ENCODE assay signal across 8 mouse cellular contexts in genomic region chr5:138997936-138998580, GRCm38 (mm10). TPM values are rescaled to one million over a fixed set of nuclear protein-coding genes. Genes with fewer than 3 reads are reported as not detected.
DNase-seq lines count a peak whose midpoint lies in the region; ATAC-seq lines count a peak whose summit lies in the region.

No protein-coding gene starts in this region.

- peaks cover 37% of the 10 kb centered on the region for H3K4me1 ChIP-seq in intestine, embryonic 16.5 days (ENCODE audit: control insufficient read depth, insufficient read depth, low read length)
- peaks cover 40% of the 10 kb centered on the region for H3K4me1 ChIP-seq in liver, embryonic 15.5 days (replicated peaks)
- H3K4me1 ChIP-seq in neural tube, embryonic 12.5 days: peaks cover 42% of the 10 kb centered on the region

- peak overlapping the region; percentile 40 for H3K4me3 ChIP-seq in intestine, embryonic 16.5 days (ENCODE audit: low read length)
- peak overlapping the region; percentile 20 for H3K4me3 ChIP-seq in liver, embryonic 15.5 days (replicated peaks)
- peak overlapping the region; percentile 9; the same call in 1 of the 2 replicates for H3K4me3 ChIP-seq in neural tube, embryonic 12.5 days

- H3K36me3 ChIP-seq in intestine, embryonic 16.5 days (ENCODE audit: control insufficient read depth, insufficient read depth, low read length): no peaks in the 10 kb centered on the region
- no peaks in the 10 kb centered on the region for H3K36me3 ChIP-seq in liver, embryonic 15.5 days (replicated peaks)
- H3K36me3 ChIP-seq in neural tube, embryonic 12.5 days: no peaks in the 10 kb centered on the region

- peak overlapping the region; percentile 96 for H3K4me2 ChIP-seq in intestine, embryonic 16.5 days (ENCODE audit: low read depth, low read length)
- H3K4me2 ChIP-seq in liver, embryonic 15.5 days: peak overlapping the region; percentile 45
- peak overlapping the region; percentile 97 for H3K4me2 ChIP-seq in neural tube, embryonic 12.5 days (replicated peaks)

- WGBS in intestine, embryonic 16.5 days: 2% methylated on average over 30 of the region's 30 CpGs
- 1% methylated on average over 30 of the region's 30 CpGs for WGBS in liver, embryonic 15.5 days (ENCODE audit: insufficient replicate concordance)
- under 1% methylated on average over 30 of the region's 30 CpGs for WGBS in neural tube, embryonic 12.5 days

- no peak for ATAC-seq in intestine, embryonic 16.5 days
- ATAC-seq in liver, embryonic 15.5 days (ENCODE audit: insufficient read depth): no peak
- ATAC-seq in neural tube, embryonic 12.5 days (ENCODE audit: low FRiP score, low read depth): no peak

- H3K27me3 ChIP-seq in intestine, embryonic 16.5 days (replicated peaks; ENCODE audit: control insufficient read depth, insufficient read depth, low read length): peaks cover 15% of the 10 kb centered on the region
- H3K27me3 ChIP-seq in liver, embryonic 15.5 days: peaks cover 79% of the 10 kb centered on the region
- peaks cover 63% of the 10 kb centered on the region for H3K27me3 ChIP-seq in neural tube, embryonic 12.5 days (replicated peaks)

- peak overlapping the region; percentile 48 for H3K9ac ChIP-seq in intestine, embryonic 16.5 days (ENCODE audit: low read depth, low read length)
- H3K9ac ChIP-seq in liver, embryonic 15.5 days: no peak overlapping the region
- no peak overlapping the region for H3K9ac ChIP-seq in neural tube, embryonic 12.5 days

- no peaks in the 10 kb centered on the region for H3K9me3 ChIP-seq in intestine, embryonic 16.5 days (ENCODE audit: control insufficient read depth, low read length)
- no peaks in the 10 kb centered on the region for H3K9me3 ChIP-seq in liver, embryonic 15.5 days (replicated peaks)
- 0 out of 2 replicates have a peak, but pooled peaks cover 6% of the 10 kb centered on the region for H3K9me3 ChIP-seq in neural tube, embryonic 12.5 days

- peak; percentile 55 for DNase-seq in adrenal gland, adult 2 months
- no peak for DNase-seq in adrenal gland, adult 8-10 months
- peak; percentile 46 for DNase-seq in R1 (ENCODE audit: low read depth, low spot score)
- peak; percentile 98 for DNase-seq in heart, adult 11 months
- DNase-seq in spleen, adult 18-20 months: no peak

- H3K27ac ChIP-seq in intestine, embryonic 16.5 days (ENCODE audit: low read length): no peak overlapping the region
- H3K27ac ChIP-seq in liver, embryonic 15.5 days (replicated peaks): no peak overlapping the region
- H3K27ac ChIP-seq in neural tube, embryonic 12.5 days: no peak overlapping the region

RNA-seq across cellular contexts. Expression of gene Pdgfa, which starts 0.9 kb away (rescaled TPM):
- total RNA-seq in adrenal gland, adult 2 months (2021): 10 to 100 TPM; 23.8 to 37.5 TPM
- 42.9 and 56.9 TPM in 2 replicates for polyA plus RNA-seq in adrenal gland, adult 2 months (2012; rRNA removed)
- total RNA-seq in adrenal gland, adult 8-10 months (2022): 10 to 100 TPM; 25.6 to 51.6 (median 36.7) TPM
- 47.1 and 47.3 TPM in 2 replicates for polyA plus RNA-seq in intestine, embryonic 16.5 days (2015; fragmentation: Nextera tagmentation; extraction: Ambion mirVana)
- polyA plus RNA-seq in liver, embryonic 15.5 days (2015; fragmentation: Nextera tagmentation; extraction: Ambion mirVana): 1.6 and 3.0 TPM in 2 replicates
- 12.1 and 13.8 TPM in 2 replicates for polyA plus RNA-seq in neural tube, embryonic 12.5 days (2016; fragmentation: Nextera tagmentation; extraction: Ambion mirVana)

Comparison
In these comparisons a context has a peak if more than half of its experiments do, and no peak if none do; other contexts are left out.
1. DNase-seq: peak in adrenal gland, adult 2 months (single experiment), R1 (single experiment) and heart, adult 11 months (single experiment); none in adrenal gland, adult 8-10 months (single experiment) and spleen, adult 18-20 months (0 of 2).
2. H3K4me2 ChIP-seq: peak in every context shown above with its lines; median percentile 97 in neural tube, embryonic 12.5 days; 96 in intestine, embryonic 16.5 days; 45 in liver, embryonic 15.5 days.
3. Peak in every context shown above with its lines, with median percentiles within 50 percentile points of each other: H3K4me3 ChIP-seq.